Mouse (Mus musculus) retina, adult 2 months (tissue): Measurements from ENCODE around the gene Nfam1.
"Not testable (repeated sequence)": the region's sequence is repeated elsewhere in the genome, so short reads cannot be mapped to it uniquely, and the experiment has no call there.

Experiments used
- DNase-seq: peaks from one replicate; pipeline ENCODE4 v3.0.0-alpha.2; 2012; ENCODE audit warnings: low read depth, low spot score

The Nfam1 gene

DNA sequence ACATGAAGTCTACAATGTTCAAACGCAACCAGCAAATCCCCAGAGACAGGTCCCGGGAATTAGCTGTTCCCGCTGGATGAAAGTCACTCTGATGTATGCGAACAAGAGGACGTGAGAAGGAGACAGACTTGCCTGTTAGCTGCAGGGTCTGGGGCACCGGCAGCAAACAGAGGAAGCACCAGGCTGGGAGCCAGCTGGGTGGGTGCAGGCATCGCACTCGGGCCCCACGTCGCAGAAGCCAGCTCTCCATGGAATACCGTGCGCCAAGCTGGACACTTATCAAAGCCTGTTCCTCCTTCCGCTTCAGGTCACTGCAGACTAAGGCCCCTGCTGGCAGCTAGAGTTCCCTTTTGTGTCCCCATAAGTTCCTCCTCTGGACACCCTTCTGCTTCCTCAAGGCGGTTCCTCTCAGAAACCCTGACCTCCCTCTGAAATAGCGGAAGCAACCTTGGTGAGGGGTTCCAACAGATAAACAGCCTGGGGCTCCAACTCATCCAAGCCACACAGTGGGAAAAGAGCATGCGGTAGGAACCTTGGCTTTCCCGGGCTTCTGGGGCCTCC lies at the start of gene Nfam1:
Gene Nfam1, minus strand, starts transcription at position 326 of the 561 bp plus-strand sequence.
- DNase-seq: no peak

DNA sequence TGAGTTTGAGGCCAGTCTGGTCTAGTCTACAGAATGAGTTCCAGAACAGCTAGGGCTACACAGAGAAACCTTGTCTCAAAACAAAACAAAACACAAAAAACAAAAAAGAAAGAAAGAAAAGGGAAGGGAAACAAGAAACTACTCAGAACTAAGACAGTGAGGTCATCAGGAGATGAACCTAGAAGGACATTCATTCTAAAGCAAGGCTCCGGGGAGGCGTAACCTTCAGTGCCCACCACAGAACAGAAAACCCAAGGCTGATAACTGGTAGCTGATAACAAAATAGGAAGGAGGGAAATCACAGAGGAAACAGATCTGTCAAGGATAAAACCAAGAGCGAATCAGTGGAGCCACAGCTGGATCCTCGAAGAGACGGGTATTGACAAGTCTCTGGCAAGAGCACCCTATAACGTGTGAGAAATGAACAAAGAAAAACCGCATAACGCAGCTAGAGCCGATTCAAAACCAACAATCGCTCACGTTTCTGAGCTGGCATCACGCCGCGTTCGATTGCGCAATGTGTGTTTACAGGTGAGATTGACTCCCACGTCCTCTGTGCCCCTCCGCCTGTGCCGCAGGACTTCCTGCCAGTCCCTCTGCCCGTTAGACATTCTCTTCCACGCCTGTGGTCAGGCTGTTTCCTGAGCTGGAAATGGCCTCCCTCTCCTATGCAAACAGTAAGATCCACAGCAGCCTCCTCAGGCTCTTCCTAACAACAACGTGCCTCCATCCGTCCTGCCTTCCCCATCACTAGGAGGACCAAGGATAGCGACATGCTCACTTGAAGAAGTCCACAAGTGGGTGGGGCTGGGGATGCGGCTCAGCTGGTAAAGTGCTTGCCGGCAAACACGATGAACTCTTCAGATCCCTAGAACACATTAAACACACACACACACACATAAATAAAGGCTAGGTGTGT lies 42.8 kb upstream of the Nfam1 start:
- DNase-seq: no peak

DNA sequence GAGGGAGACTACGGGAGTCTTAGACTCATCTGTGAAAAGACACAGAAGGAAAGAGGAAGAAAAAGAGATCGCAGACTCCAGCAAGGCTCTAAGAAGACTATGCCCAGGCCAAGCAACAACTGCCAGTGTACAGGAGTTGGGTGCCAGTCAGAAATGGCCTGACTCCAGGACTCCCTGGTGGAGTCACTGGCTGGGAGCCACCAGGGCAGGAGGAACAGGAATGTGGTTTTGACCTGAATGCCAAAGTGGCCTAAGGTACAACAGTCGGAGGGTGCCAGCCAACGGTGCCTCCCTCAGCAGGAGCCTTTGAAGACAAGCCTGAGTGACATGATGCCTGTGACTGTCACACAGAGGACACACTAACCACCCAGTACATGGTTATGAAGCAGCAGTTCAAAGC lies 41.1 kb upstream of the Nfam1 start:
- no peak for DNase-seq

DNA sequence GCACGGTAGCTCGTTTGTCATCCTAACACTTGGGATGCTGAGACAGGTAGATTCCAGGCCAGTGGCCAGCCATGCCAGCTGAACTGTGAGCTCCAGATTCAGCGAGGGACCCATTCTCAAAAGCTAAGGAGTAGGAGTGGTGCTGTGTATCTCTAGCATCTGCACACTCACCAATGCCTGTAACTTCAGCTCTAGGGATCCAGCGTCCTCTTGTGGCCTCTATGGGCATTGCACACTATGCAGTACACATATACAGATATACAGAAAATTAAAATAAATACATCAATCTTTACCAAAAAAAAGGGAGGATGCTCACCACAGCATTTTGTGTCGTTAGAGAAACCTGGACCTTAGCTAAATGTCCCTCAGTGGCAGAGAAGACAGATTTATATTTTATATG lies 38.6 kb upstream of the Nfam1 start:
- no peak for DNase-seq

DNA sequence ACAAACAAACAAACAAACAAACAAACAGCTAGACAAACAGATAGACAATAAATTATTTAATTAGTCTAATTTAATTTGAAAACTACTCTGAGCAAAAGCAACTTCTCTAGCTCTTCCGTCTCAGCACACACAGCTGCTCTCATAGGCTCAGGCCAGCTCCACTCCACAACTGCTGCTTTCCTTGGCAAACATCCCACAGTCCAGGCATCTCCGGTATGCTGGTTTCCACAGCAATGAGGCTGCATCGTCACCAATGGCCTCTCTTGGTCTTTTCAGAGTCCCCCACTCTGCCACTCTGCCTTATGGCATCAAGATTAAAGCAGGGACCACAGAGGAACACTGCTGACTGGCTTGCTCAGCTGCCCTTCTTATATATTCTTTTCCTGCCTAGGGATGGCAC lies 37.8 kb upstream of the Nfam1 start:
- no peak for DNase-seq

DNA sequence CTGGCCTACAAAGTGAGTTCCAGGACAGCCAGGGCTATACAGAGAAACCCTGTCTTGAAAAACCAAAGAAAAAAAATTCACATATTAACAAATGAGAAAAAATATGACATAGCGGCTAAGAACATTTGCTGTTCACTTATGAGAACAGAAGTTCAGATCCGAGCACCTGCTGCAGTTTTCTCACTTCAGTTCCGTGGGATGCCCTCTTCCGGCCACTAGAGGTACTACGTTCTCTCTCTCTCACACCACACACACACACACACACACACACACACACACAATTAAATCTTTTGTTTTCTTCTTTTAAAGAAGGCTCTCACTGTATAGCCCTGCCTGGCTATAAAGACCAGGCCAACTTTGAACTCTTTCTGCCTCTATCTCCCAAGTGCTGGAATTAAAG lies 35.2 kb upstream of the Nfam1 start:
- no peak for DNase-seq

DNA sequence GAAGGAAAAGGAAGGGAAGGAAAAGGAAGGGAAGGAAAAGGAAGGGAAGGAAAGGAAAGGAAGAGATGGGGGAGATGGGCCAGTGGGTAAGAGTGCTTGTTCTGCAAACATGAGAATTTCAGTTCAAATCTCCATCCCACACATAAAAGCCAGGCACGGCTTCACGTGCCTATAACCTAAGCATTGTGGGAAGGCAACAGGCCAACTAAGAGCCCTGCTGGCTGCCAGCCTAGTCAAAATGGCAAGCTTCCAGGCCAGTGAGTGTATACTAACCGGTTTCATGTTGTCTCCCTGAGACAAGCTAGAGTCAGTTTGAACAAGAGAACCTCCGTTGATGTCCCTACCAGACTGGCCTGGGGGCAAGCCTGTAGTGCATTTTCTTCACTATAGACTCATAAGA lies 32.4 kb upstream of the Nfam1 start:
- DNase-seq: no peak

DNA sequence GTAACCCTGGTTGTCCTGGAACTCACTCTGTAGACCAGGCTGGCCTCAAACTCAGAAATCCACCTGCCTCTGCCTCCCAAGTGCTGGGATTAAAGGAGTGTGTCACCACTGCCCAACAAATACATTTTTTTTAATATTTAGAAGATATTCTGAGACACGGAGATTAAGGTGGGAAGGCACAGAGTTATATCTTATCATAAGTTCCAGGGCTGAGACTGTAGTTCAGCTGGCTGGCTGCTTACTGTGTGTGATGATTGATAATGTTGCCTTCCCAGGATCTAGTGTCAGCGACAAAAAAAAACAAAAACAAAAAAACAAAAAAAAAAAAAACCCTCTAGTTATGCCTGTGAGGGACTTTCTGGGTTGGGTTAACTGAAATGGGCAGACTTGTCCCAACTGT lies 29.5 kb upstream of the Nfam1 start:
- not testable (repeated sequence) for DNase-seq

DNA sequence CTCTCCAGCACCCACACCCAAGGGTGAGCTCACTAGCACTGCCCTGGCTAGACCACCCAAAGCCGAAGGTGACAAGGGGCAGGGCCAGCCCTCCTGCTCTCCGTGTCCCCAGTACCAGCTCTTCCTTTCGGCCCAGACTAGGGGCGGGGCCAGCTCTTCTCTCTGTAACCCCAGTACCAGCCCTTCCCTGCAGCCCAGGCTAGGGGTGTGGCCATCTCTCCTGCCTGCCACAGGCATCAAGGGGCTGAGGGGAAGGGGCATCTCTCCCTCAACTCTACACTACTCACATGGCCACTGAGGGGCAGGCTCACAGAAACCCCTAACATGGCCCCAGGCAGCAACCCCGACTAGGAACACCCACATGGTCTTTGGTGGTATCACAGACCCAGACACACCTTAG lies 28.6 kb upstream of the Nfam1 start:
- no peak for DNase-seq

DNA sequence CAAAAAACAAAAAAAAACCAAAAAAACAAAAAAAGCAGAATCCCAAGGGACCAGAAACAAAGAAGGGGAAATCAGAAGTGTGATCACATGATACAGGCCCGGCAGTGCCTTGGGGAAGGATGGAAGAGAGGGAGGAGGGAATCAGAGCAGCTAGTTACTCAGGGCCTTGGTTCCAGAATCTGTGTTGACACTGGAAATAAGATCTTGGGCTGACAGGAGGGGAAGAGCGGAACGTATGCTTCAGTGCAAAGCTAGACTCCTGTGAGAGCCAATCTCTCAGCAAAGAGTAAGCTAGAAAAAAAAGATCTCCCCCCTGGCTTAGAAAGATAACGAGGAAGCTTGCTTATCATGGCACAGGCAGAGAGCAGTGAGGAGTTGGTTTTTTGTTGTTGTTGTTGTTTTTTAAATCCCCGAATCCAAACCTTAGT lies 26.1 kb upstream of the Nfam1 start:
- no peak for DNase-seq

DNA sequence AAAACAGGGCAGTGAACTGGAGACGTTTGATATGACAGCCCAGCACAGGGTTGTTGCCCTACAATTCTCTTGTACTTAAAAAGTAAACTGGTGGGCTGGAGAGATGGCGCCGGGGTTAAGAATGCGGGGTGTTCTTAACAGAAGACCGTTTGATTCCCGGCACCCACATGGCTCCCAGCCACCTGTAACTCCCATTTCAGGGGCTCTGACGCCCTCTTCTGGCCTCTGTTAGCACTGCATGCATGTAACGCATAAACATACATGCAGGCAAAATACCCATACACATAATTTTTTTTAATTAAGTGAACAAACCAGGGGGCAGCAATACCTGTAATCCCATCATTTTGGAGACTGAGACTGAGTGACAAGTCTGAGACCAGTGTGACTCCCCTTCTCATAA lies 24.4 kb upstream of the Nfam1 start:
- DNase-seq: no peak

DNA sequence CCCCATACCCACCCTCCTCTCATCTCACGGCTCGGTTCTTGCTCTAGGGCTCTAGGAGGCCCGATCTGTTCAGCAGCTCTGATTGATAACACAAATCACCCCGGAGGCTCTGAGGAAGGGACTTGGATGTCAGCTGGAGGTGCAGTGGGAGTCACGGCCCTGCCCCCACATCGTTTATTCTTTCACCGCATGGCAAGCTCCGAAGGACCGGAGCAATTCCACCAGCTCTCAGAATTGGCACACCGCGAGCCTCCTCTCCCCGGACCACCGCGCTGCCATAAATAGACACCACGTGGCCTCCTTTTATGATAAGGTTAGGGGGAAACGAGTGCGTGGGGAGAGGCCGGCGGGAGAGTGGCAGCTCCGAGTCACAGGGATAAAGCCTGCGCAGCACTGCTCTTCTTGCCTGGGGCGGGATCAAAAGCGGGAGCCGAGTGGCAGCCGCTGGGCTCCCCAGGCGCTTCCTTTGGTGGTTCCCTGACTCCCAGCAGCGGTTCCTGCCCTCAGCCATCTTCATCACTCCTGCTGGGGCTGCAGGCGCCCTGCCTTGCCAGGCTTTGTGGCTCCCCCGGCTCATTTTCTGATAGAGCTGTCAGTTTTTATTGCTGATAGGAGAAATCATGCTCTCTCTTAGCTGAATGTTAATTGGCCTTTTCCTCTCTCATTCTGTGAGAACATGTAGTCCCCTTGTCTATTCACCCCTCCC lies 23.4 kb upstream of the Nfam1 start:
- DNase-seq: no peak

DNA sequence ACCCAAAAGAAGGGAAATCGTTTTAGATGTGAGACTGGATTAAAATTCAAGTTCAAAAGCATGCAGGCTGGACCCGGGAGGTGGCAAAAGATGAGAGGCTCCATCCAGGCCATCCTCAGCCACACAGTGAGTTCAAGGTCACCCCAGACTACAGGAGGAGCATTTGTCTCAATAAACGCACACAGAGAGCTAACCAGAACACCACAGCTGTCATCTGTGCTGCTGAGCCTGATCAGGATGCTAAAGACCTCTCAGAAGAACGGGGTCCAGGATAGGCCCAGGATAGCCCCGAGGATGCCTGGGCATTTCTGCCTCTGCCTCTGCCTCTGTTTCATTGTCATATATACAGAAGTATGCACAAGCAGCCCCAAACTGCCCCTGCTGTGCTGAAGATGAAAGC lies 22.5 kb upstream of the Nfam1 start:
- no peak for DNase-seq

DNA sequence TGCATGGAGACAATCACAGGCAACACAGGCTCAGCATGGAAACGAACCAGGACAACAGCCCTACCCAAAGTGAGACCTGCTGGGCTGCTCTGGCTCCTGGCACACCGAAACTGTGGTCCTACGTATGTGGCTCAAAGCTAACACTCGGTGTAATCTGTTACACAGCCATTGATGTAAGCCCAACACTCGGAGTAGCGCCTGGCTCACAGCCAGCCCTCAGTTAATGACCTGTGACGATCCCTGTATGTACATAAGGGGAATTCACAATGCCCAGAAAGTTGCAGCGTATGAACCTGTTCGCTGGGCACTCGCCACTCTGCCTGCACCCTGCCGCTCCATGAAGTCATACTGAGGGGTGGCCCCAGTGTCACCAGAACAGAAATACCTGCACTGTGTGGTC lies 20.2 kb upstream of the Nfam1 start:
- DNase-seq: no peak

DNA sequence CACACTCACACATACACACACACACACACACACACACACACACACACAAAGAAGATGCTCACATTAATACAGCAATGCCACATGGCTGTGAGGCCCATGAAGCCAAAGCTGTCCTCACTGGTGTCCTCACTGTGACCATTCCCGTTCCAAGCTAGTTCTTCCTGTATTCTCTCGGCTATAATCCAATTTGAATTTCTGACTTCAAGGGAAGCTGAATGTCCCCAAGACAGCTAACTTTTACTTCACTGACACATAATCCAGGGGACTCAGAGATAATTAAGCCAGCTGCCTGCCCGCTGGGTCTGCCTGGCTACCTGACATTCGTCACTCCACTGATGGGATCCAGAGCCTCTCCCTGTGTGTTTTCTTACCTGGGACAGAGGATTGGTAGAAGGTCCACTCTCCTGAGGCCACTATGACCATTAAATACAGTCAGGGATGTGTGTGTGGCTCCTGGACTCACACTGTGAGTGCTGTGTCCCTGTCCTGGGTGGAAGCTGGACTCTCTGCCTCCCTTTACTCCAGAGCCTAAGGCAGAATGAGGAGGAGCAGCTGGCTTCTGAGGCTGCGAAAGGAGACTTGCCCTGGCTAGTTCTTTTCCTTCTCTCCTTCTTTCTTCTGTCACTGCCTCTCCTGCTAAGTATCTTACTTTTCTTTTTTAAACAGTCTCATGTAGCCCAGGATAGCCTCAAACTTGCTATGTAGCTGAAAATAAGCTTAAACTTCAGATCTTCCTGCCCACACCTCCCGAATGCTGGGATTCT lies 19.4 kb upstream of the Nfam1 start:
- no peak for DNase-seq

DNA sequence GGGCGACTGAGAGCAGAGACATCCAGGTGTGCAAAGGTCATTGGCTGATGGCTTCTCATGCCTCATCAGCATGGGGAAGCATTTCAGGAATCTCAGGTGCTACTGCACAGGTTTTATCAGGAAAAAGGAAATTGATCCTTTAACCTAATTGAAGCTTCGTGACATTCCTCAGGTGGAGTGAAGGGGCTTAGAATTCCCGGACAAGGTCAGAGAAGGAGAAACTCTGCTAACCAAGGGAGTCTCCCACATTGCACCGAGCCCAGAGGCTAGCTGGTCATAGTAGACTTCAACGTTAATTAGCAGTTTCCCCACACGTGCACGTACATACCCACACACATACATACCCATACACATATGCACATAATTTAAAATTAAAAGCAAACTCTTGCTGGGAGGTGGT lies 13.6 kb upstream of the Nfam1 start:
- DNase-seq: no peak

DNA sequence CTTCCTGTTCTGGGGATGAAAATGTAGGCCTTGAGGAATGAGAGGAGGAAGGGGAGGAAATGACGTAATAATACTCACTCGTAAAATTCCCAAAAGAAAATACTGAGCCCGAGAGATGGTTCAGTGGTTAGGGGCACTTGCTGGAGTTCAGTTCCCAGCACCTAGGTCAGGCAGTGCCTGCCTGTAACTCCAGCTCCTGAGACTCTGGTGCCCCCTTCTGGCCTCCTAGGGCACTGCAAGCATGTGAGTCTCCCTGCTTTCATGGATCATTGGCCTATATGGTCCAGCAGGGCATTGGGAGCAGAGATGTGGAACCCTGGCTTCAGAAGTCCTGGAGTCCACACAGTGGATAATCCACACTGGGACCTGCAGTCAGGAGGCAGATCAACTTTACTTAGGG lies 13.2 kb upstream of the Nfam1 start:
- no peak for DNase-seq

DNA sequence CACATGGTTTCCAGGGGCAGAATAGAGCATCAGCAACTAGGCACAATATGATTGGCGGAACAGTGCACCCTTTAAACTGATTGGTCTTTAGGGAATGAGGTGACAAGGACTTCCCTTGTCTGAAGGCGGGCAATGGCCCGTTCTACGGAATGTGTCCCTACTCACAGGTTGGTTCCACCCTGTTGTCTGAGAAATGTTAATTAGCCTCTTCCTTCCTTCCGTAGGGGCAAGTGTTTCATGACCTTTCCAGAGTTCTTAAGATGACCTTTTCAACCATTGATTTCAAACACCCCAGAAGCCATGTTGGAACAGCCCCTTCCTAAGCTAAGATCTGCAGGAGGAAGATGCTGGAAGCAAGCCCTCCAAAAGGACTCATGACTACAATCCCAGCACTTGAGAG lies 12.5 kb upstream of the Nfam1 start:
- DNase-seq: not testable (repeated sequence)

DNA sequence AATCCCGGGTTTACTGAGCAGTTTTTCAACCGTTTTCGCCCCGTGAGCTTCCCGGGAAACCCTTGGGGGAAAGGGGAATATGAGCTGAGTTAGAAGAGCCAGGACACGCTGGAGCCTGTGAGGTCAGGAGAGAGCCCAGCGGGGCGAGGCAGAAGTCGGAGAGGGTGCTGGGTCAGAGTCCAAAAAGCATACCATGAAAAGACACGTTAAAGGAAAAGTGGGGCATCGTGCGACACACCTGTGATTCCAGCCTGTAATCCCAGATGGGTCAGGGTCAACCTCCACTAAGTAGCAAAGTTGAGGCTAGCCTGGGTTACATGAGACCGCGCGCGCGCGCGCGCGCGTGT lies 10.2 kb upstream of the Nfam1 start:
- DNase-seq: no peak

DNA sequence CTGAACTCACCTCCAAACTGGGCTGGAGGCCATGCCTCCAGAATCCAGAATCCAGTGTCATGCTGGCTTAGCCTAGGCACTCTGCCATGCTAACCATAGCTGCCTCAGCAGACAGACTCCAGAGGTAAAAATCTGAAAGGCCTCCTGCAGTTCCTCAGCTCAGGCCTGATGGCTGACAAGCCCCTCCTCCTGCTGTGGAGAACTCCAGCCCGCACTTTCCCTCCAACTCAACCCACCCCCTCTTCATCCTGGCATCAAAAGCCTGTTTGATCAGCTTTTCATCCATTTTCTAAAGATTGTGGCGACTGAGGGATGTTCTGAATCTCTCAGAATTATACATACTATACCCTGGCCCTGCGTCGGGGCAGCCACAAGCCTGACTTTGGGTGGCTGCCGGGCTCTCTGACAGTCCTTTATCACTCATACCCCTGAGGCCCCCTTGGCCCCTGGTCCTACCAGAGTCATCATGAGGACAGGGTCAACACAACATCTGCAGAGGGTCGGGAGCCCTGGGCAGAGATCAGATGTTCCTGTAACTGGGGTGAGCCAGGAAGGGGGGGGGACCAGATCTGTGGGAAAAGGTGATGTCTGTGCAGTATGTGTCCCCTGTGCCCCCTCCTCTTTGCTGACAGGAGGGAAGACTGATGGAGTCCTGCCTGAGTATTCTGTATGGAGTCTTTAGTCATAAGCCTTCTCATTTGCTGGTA lies 9.7 kb upstream of the Nfam1 start:
- DNase-seq: no peak

DNA sequence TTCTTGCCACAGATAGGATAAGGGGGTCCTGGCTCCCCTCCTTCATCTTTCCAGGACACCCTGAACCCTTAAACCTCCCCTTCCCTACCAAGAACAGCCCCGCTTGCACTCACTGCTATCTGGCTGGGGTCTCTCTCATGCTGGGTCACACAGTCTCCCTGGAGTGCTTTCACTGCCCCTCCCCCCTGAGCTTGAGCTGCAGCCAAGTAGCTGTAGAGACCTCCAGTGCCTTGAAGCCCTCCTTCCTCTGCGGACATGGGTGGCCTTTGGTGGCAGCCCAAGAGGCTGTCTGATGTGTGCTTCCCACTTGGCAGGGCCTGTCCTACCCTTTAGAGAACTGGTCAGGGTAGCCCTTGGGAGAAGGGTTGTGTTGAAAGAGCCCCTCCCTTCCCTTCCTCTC lies 7.0 kb upstream of the Nfam1 start:
- DNase-seq: no peak

DNA sequence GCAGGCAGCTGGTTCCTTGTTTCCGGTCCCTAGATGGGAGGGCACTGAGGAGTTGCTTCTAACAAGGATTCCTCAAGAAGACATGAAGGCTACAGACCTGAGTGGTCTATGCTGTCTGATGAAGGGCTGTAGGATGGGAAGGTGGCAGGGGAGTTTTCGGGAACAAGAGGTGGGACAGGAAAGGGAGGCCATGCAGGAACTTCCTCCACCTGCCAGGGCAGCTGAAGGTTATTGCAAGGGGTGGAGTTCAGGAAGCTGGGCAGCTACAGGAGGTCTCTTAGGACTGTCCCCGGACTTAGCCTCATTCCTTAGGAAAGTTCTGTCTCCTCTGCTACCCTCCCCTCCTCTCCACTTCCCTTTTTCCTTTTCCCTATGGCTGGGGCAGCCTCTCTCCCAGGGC lies 5.7 kb upstream of the Nfam1 start:
- no peak for DNase-seq
